Mouse (Mus musculus): ENCODE data around the gene Ccdc184. TPM values are rescaled to one million over a fixed set of nuclear protein-coding genes. Genes with fewer than 3 reads are reported as not detected.

Gene Ccdc184
- total RNA-seq, 1 experiment from 2014 or later = not detected

- no peak for ATAC-seq (ENCODE audit: extremely low read depth, insufficient number of reproducible peaks, low FRiP score, poor library complexity, severe bottlenecking)
Observed at GRCm38 (mm10) chr15:98154146-98154545, 12.8 kb upstream of the Ccdc184 start.

- ATAC-seq (ENCODE audit: extremely low read depth, insufficient number of reproducible peaks, low FRiP score, poor library complexity, severe bottlenecking) = no peak
Observed at GRCm38 (mm10) chr15:98154631-98155030, 12.3 kb upstream of the Ccdc184 start.

GRCm38 (mm10) chr15:98155272-98155671 is 11.7 kb upstream of the Ccdc184 start:
- ATAC-seq (ENCODE audit: extremely low read depth, insufficient number of reproducible peaks, low FRiP score, poor library complexity, severe bottlenecking) = no peak

GRCm38 (mm10) chr15:98155944-98156343 is 11.0 kb upstream of the Ccdc184 start:
- ATAC-seq (ENCODE audit: extremely low read depth, insufficient number of reproducible peaks, low FRiP score, poor library complexity, severe bottlenecking) = no peak

- no peak for ATAC-seq (ENCODE audit: extremely low read depth, insufficient number of reproducible peaks, low FRiP score, poor library complexity, severe bottlenecking)
Observed at GRCm38 (mm10) chr15:98157253-98157652, 9.7 kb upstream of the Ccdc184 start.

GRCm38 (mm10) chr15:98161026-98161805 is 5.7 kb upstream of the Ccdc184 start:
- ATAC-seq (ENCODE audit: extremely low read depth, insufficient number of reproducible peaks, low FRiP score, poor library complexity, severe bottlenecking) = no peak

- no peak for ATAC-seq (ENCODE audit: extremely low read depth, insufficient number of reproducible peaks, low FRiP score, poor library complexity, severe bottlenecking)
Observed at GRCm38 (mm10) chr15:98162561-98162960, 4.4 kb upstream of the Ccdc184 start.

- no peak for ATAC-seq (ENCODE audit: extremely low read depth, insufficient number of reproducible peaks, low FRiP score, poor library complexity, severe bottlenecking)
Observed at GRCm38 (mm10) chr15:98165525-98165924, 1.4 kb upstream of the Ccdc184 start, which contains the start of gene Asb8. TSS of gene Asb8 (minus strand) at chr15:98165625.

GRCm38 (mm10) chr15:98167645-98168621 is 975 bp downstream of the Ccdc184 start:
- peak; percentile 61; the same call in 1 of the 2 replicates for ATAC-seq (ENCODE audit: extremely low read depth, insufficient number of reproducible peaks, low FRiP score, poor library complexity, severe bottlenecking)

- no peak for ATAC-seq (ENCODE audit: extremely low read depth, insufficient number of reproducible peaks, low FRiP score, poor library complexity, severe bottlenecking)
Observed at GRCm38 (mm10) chr15:98168622-98169004, 1.7 kb downstream of the Ccdc184 start.

- no peak for ATAC-seq (ENCODE audit: extremely low read depth, insufficient number of reproducible peaks, low FRiP score, poor library complexity, severe bottlenecking)
Observed at GRCm38 (mm10) chr15:98170365-98170764, 3.4 kb downstream of the Ccdc184 start.

GRCm38 (mm10) chr15:98170917-98171316 is 4.0 kb downstream of the Ccdc184 start:
- ATAC-seq (ENCODE audit: extremely low read depth, insufficient number of reproducible peaks, low FRiP score, poor library complexity, severe bottlenecking) = no peak

- ATAC-seq (ENCODE audit: extremely low read depth, insufficient number of reproducible peaks, low FRiP score, poor library complexity, severe bottlenecking) = no peak
Observed at GRCm38 (mm10) chr15:98172113-98172512, 5.2 kb downstream of the Ccdc184 start.

GRCm38 (mm10) chr15:98173821-98174220 is 6.9 kb downstream of the Ccdc184 start:
- no peak for ATAC-seq (ENCODE audit: extremely low read depth, insufficient number of reproducible peaks, low FRiP score, poor library complexity, severe bottlenecking)

- ATAC-seq (ENCODE audit: extremely low read depth, insufficient number of reproducible peaks, low FRiP score, poor library complexity, severe bottlenecking) = no peak
Observed at GRCm38 (mm10) chr15:98177320-98177719, 10.4 kb downstream of the Ccdc184 start.

GRCm38 (mm10) chr15:98180567-98181131 is 13.7 kb downstream of the Ccdc184 start:
- ATAC-seq (ENCODE audit: extremely low read depth, insufficient number of reproducible peaks, low FRiP score, poor library complexity, severe bottlenecking) = no peak

GRCm38 (mm10) chr15:98181132-98181711 is 14.3 kb downstream of the Ccdc184 start:
- ATAC-seq (ENCODE audit: extremely low read depth, insufficient number of reproducible peaks, low FRiP score, poor library complexity, severe bottlenecking) = peak; percentile 89

- ATAC-seq (ENCODE audit: extremely low read depth, insufficient number of reproducible peaks, low FRiP score, poor library complexity, severe bottlenecking) = no peak
Observed at GRCm38 (mm10) chr15:98181856-98182570, 15.1 kb downstream of the Ccdc184 start.

All from neutrophil, adult 5-6 weeks (primary cell).